ENCODE assay signal across 1 mouse cellular context in the genomic region with DNA sequence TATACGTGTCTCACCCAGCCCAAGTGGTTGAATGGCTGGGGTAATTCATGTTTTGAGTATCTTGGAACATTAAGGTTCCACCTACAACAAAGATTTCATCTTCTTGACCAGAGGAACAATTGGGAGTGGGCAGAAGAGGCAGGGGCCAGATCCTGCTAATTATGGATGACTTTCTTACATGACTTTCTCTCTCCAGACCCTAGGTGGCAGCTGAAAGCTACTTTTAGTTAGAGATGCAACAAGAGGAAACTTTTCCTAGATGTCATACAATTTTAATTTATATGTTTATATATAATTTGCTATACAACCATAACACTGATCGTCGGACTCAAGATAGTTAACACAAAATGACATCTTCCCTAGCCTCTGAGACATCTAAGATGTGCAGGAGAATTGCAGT.
TF ChIP-seq lines count a peak whose summit lies in the region.

No protein-coding gene starts in this region.

TF ChIP-seq in MEL, 35 proteins besides CTCF, POLR2A, EP300 and RAD21:
- TF ChIP-seq USF2 (IDR thresholded peaks at IDR 0.05; ENCODE audit: borderline replicate concordance in 1 of 2, insufficient read depth in 1 of 2, low read depth in 1 of 2, low read length in 2 of 2), result no peak
- TF ChIP-seq CHD2 (IDR thresholded peaks at IDR 0.05; ENCODE audit: low read length), result no peak
- no peak for TF ChIP-seq MXI1 (IDR thresholded peaks at IDR 0.05; ENCODE audit: low read depth, low read length)
- TF ChIP-seq ZC3H11A (IDR thresholded peaks at IDR 0.05; ENCODE audit: low read depth, low read length), result peak; percentile 49
- no peak for TF ChIP-seq ELF1 (IDR thresholded peaks at IDR 0.05; ENCODE audit: low read depth, low read length)
- TF ChIP-seq POLR2AphosphoS2 (IDR thresholded peaks at IDR 0.05; ENCODE audit: low read length), result no peak
- no peak for TF ChIP-seq TAL1 (IDR thresholded peaks at IDR 0.05; ENCODE audit: low read length)
- TF ChIP-seq SIN3A (IDR thresholded peaks at IDR 0.05; ENCODE audit: low read length), result no peak
- peak; percentile 44; the same call in 1 of the 2 replicates for TF ChIP-seq SMC3 (IDR thresholded peaks at IDR 0.05; ENCODE audit: low read depth, low read length)
- no peak for TF ChIP-seq KAT2A (conservative IDR thresholded peaks at IDR 0.05; ENCODE audit: low read depth, low read length)
- TF ChIP-seq MEF2A (IDR thresholded peaks at IDR 0.05; ENCODE audit: extremely low read depth, insufficient replicate concordance, low read depth, low read length, poor library complexity, severe bottlenecking), result no peak
- no peak for TF ChIP-seq MYB (IDR thresholded peaks at IDR 0.05; ENCODE audit: low read depth, low read length)
- no peak for TF ChIP-seq MAZ (IDR thresholded peaks at IDR 0.05; ENCODE audit: low read depth, low read length)
- TF ChIP-seq ETS1 (IDR thresholded peaks at IDR 0.05; ENCODE audit: low read depth, low read length), result no peak
- no peak for TF ChIP-seq GATA1 (IDR thresholded peaks at IDR 0.05; ENCODE audit: low read depth, low read length)
- TF ChIP-seq ZMIZ1 (IDR thresholded peaks at IDR 0.05; ENCODE audit: low read depth, low read length), result no peak
